Mouse (Mus musculus) kidney, embryonic 16.5 days (tissue): ENCODE measurements at regions not wholly inside any gene's neighbourhood (a gene's known extent, or its start where the extent isn't known, plus 50 kb on each side); places are given as distances from the start of the nearest gene placed in this dataset.
A peak's percentile ranks its signal among the peaks of the same experiment; 100 is the strongest.

ENCODE experiments used
- ATAC-seq: fragments of 200-750 bp; cut with Nextera tagmentation; 2 replicates; pipeline ENCODE4 v1.8.0; 2017; ENCODE audit warnings: moderate TSS enrichment; ENCODE audit not compliant: low FRiP score, low TSS enrichment
- H3K27ac ChIP-seq: fragments of 300-500 bp; sonication (generic); 2 replicates; pipeline ENCODE4 v1.5.1; 2014; ENCODE audit warnings: low read length
- H3K27me3 ChIP-seq: fragments of 300-500 bp; sonication (generic); 2 replicates; pipeline ENCODE4 v1.6.1; 2014; ENCODE audit warnings: low read length, control low read depth, mixed read lengths; ENCODE audit not compliant: insufficient read depth
- H3K36me3 ChIP-seq: fragments of 300-500 bp; sonication (generic); 2 replicates; pipeline ENCODE4 v1.6.1; 2014; ENCODE audit warnings: low read length, control low read depth, mixed read lengths; ENCODE audit not compliant: insufficient read depth
- H3K4me1 ChIP-seq: fragments of 300-500 bp; sonication (generic); 2 replicates; pipeline ENCODE4 v1.6.1; 2014; ENCODE audit warnings: low read length, control low read depth, mixed read lengths; ENCODE audit not compliant: insufficient read depth
- H3K4me2 ChIP-seq: fragments of 300-500 bp; sonication (generic); replicated peaks from 2 replicates; pipeline ENCODE4 v1.6.1; 2014; ENCODE audit warnings: low read depth, low read length
- H3K4me3 ChIP-seq: fragments of 300-500 bp; sonication (generic); 2 replicates; pipeline ENCODE4 v1.5.1; 2014; ENCODE audit warnings: mild to moderate bottlenecking, low read length
- H3K9ac ChIP-seq: fragments of 300-500 bp; sonication (generic); replicated peaks from 2 replicates; pipeline ENCODE4 v1.6.1; 2014; ENCODE audit warnings: low read length
- H3K9me3 ChIP-seq: fragments of 300-500 bp; sonication (generic); 2 replicates; pipeline ENCODE4 v1.6.1; 2016; ENCODE audit warnings: low read length, control low read depth
- WGBS: fragments of 180-500 bp; shearing (Covaris S2); extraction: QIAGEN DNeasy Blood & Tissue Kit; methylation state at CpG from one replicate; pipeline ENCODE4 v1.1.7; 2014; 5-methylcytosine and 5-hydroxymethylcytosine counted together

GRCm38 (mm10) chr5:64618126-64618525 is 185.1 kb upstream of the Klf3 start:
- no peak overlapping the region for H3K4me3 ChIP-seq
- H3K36me3 ChIP-seq = no peaks in the 10 kb centered on the region
- 48% methylated on average over 5 of the region's 5 CpGs for WGBS
- peaks cover 14% of the 10 kb centered on the region for H3K4me1 ChIP-seq
- H3K27me3 ChIP-seq = no peaks in the 10 kb centered on the region
- H3K9ac ChIP-seq = no peak overlapping the region
- H3K9me3 ChIP-seq = no peaks in the 10 kb centered on the region
- peak overlapping the region; percentile 41; the same call in 1 of the 2 replicates for H3K27ac ChIP-seq
- ATAC-seq = no peak
- no peak overlapping the region for H3K4me2 ChIP-seq

- Histone ChIP-seq H3K9ac (no peak overlapping the region), H3K27me3 (no peaks in the 10 kb centered on the region), H3K36me3 (no peaks in the 10 kb centered on the region), H3K4me3 (no peak overlapping the region), H3K4me1 (peaks cover 21% of the 10 kb centered on the region), H3K27ac (peak overlapping the region; percentile 56; the same call in 1 of the 2 replicates), H3K9me3 (no peaks in the 10 kb centered on the region), H3K4me2 (no peak overlapping the region)
- WGBS = 76% methylated on average over 5 of the region's 5 CpGs
- no peak for ATAC-seq
Observed at GRCm38 (mm10) chr5:64619752-64620151, 183.4 kb upstream of the Klf3 start.

- no peak overlapping the region for H3K4me3 ChIP-seq
- no peak overlapping the region for H3K9ac ChIP-seq
- WGBS = 94% methylated on average over 5 of the region's 5 CpGs
- no peaks in the 10 kb centered on the region for H3K9me3 ChIP-seq
- no peak overlapping the region for H3K4me2 ChIP-seq
- no peaks in the 10 kb centered on the region for H3K27me3 ChIP-seq
- no peak overlapping the region for H3K27ac ChIP-seq
- no peak for ATAC-seq
- H3K36me3 ChIP-seq = no peaks in the 10 kb centered on the region
- peaks cover 30% of the 10 kb centered on the region for H3K4me1 ChIP-seq
Observed at GRCm38 (mm10) chr5:64620726-64621125, 182.5 kb upstream of the Klf3 start.

GRCm38 (mm10) chr5:64621386-64621785 is 181.8 kb upstream of the Klf3 start:
- Histone ChIP-seq H3K27me3 (no peaks in the 10 kb centered on the region), H3K9ac (no peak overlapping the region), H3K27ac (no peak overlapping the region), H3K4me2 (no peak overlapping the region), H3K4me3 (no peak overlapping the region), H3K4me1 (peaks cover 35% of the 10 kb centered on the region), H3K9me3 (no peaks in the 10 kb centered on the region), H3K36me3 (no peaks in the 10 kb centered on the region)
- 88% methylated on average over 1 of the region's 1 CpGs for WGBS
- ATAC-seq = no peak

- 28% methylated on average over 3 of the region's 3 CpGs for WGBS
- no peaks in the 10 kb centered on the region for H3K9me3 ChIP-seq
- no peaks in the 10 kb centered on the region for H3K36me3 ChIP-seq
- ATAC-seq = peak; percentile 93
- H3K27me3 ChIP-seq = no peaks in the 10 kb centered on the region
- no peak overlapping the region for H3K9ac ChIP-seq
- H3K4me3 ChIP-seq = no peak overlapping the region
- peak overlapping the region; percentile 92 for H3K27ac ChIP-seq
- peaks cover 34% of the 10 kb centered on the region for H3K4me1 ChIP-seq
- H3K4me2 ChIP-seq = no peak overlapping the region
Observed at GRCm38 (mm10) chr5:64623653-64624052, 179.5 kb upstream of the Klf3 start.

- H3K27ac ChIP-seq = peak overlapping the region; percentile 92
- no peak overlapping the region for H3K9ac ChIP-seq
- H3K4me1 ChIP-seq = peaks cover 34% of the 10 kb centered on the region
- WGBS = 58% methylated on average over 6 of the region's 6 CpGs
- no peaks in the 10 kb centered on the region for H3K9me3 ChIP-seq
- H3K27me3 ChIP-seq = no peaks in the 10 kb centered on the region
- no peak overlapping the region for H3K4me3 ChIP-seq
- H3K4me2 ChIP-seq = no peak overlapping the region; the same call in 1 of the 2 replicates
- no peaks in the 10 kb centered on the region for H3K36me3 ChIP-seq
- peak; percentile 68 for ATAC-seq
Observed at GRCm38 (mm10) chr5:64624205-64624604, 179.0 kb upstream of the Klf3 start.

- Histone ChIP-seq H3K27ac (peak overlapping the region; percentile 88), H3K4me3 (no peak overlapping the region), H3K9me3 (no peaks in the 10 kb centered on the region), H3K4me1 (peaks cover 28% of the 10 kb centered on the region), H3K36me3 (no peaks in the 10 kb centered on the region), H3K9ac (no peak overlapping the region), H3K27me3 (no peaks in the 10 kb centered on the region), H3K4me2 (no peak overlapping the region)
- ATAC-seq = no peak
- WGBS = 61% methylated on average over 4 of the region's 4 CpGs
Observed at GRCm38 (mm10) chr5:64625421-64625820, 177.8 kb upstream of the Klf3 start.

GRCm38 (mm10) chr5:64625841-64626298 is 177.3 kb upstream of the Klf3 start:
- Histone ChIP-seq H3K4me2 (no peak overlapping the region; the same call in 1 of the 2 replicates), H3K4me1 (peaks cover 28% of the 10 kb centered on the region), H3K36me3 (no peaks in the 10 kb centered on the region), H3K27me3 (no peaks in the 10 kb centered on the region), H3K4me3 (no peak overlapping the region), H3K9me3 (no peaks in the 10 kb centered on the region), H3K9ac (no peak overlapping the region), H3K27ac (peak overlapping the region; percentile 88)
- peak; percentile 30 for ATAC-seq
- 43% methylated on average over 6 of the region's 6 CpGs for WGBS

- no peaks in the 10 kb centered on the region for H3K36me3 ChIP-seq
- peak overlapping the region; percentile 88 for H3K27ac ChIP-seq
- H3K4me3 ChIP-seq = no peak overlapping the region
- no peak overlapping the region; the same call in 1 of the 2 replicates for H3K4me2 ChIP-seq
- peaks cover 28% of the 10 kb centered on the region for H3K4me1 ChIP-seq
- ATAC-seq = peak; percentile 64
- no peak overlapping the region for H3K9ac ChIP-seq
- 50% methylated on average over 9 of the region's 9 CpGs for WGBS
- no peaks in the 10 kb centered on the region for H3K27me3 ChIP-seq
- no peaks in the 10 kb centered on the region for H3K9me3 ChIP-seq
Observed at GRCm38 (mm10) chr5:64626351-64626750, 176.8 kb upstream of the Klf3 start.

- Histone ChIP-seq H3K9me3 (no peaks in the 10 kb centered on the region), H3K4me3 (no peak overlapping the region), H3K9ac (no peak overlapping the region), H3K4me1 (peaks cover 9% of the 10 kb centered on the region; the same call in 1 of the 2 replicates), H3K27ac (no peak overlapping the region), H3K36me3 (no peaks in the 10 kb centered on the region), H3K27me3 (no peaks in the 10 kb centered on the region), H3K4me2 (no peak overlapping the region)
- ATAC-seq = no peak
- WGBS = 79% methylated on average over 2 of the region's 2 CpGs
Observed at GRCm38 (mm10) chr5:64630582-64630981, 172.6 kb upstream of the Klf3 start.
